Mouse (Mus musculus) cortical plate, adult 2 months (tissue): Measurements from ENCODE around the gene Wwp2.

ENCODE experiments used
- CTCF ChIP-seq: fragments of 200-500 bp; IDR thresholded peaks from 2 replicates; pipeline ENCODE4 v1.5.1; 2011; ENCODE audit warnings: mild to moderate bottlenecking, control low read depth, low read length; ENCODE audit not compliant: insufficient read depth; ENCODE audit errors: extremely low read depth
- POLR2A ChIP-seq: fragments of 200-500 bp; IDR thresholded peaks from 2 replicates; pipeline ENCODE4 v1.6.1; 2011; ENCODE audit warnings: mild to moderate bottlenecking, low read length, control low read depth; ENCODE audit not compliant: insufficient read depth; ENCODE audit errors: extremely low read depth

- TF ChIP-seq CTCF (no peak), POLR2A (no peak)
These were observed 88.4 kb downstream of the Wwp2 start for GRCm38 (mm10) chr8:107524535-107524934.
